Mouse (Mus musculus): ENCODE results near the gene Scyl1.
"Not testable (repeated sequence)": the region's sequence is repeated elsewhere in the genome, so short reads cannot be mapped to it uniquely, and the experiment has no call there.

Scyl1 gene

GRCm38 (mm10) chr19:5802787-5803040 is 31.5 kb upstream of the Scyl1 start:
- no peak for DNase-seq

GRCm38 (mm10) chr19:5802011-5802786 is 31.0 kb upstream of the Scyl1 start:
- peak; percentile 98 for DNase-seq

- DNase-seq, result peak; percentile 6
Measured at GRCm38 (mm10) chr19:5801432-5801964, 30.3 kb upstream of the Scyl1 start.

- DNase-seq, result peak; percentile 44
Measured at GRCm38 (mm10) chr19:5800632-5801431, 29.6 kb upstream of the Scyl1 start.

- DNase-seq, result no peak
Measured at GRCm38 (mm10) chr19:5800350-5800631, 29.1 kb upstream of the Scyl1 start.

GRCm38 (mm10) chr19:5799566-5800349 is 28.5 kb upstream of the Scyl1 start:
- peak; percentile 53 for DNase-seq

- peak; percentile 57 for DNase-seq
Measured at GRCm38 (mm10) chr19:5798700-5799479, 27.7 kb upstream of the Scyl1 start.

- no peak for DNase-seq
Measured at GRCm38 (mm10) chr19:5797381-5798111, 26.3 kb upstream of the Scyl1 start.

GRCm38 (mm10) chr19:5796573-5797111 is 25.4 kb upstream of the Scyl1 start:
- no peak for DNase-seq

GRCm38 (mm10) chr19:5795668-5796572 is 24.7 kb upstream of the Scyl1 start:
- DNase-seq, result no peak

GRCm38 (mm10) chr19:5794771-5795576 is 23.8 kb upstream of the Scyl1 start:
- no peak for DNase-seq

GRCm38 (mm10) chr19:5793917-5794770 is 22.9 kb upstream of the Scyl1 start:
- not testable (repeated sequence) for DNase-seq

- DNase-seq, result peak; percentile 87
Measured at GRCm38 (mm10) chr19:5793116-5793515, 21.9 kb upstream of the Scyl1 start.

GRCm38 (mm10) chr19:5791329-5791728 is 20.1 kb upstream of the Scyl1 start:
- no peak for DNase-seq

GRCm38 (mm10) chr19:5789066-5789465 is 17.8 kb upstream of the Scyl1 start:
- no peak for DNase-seq

GRCm38 (mm10) chr19:5788620-5789019 is 17.4 kb upstream of the Scyl1 start:
- no peak for DNase-seq

GRCm38 (mm10) chr19:5787920-5788319 is 16.7 kb upstream of the Scyl1 start:
- DNase-seq, result no peak

GRCm38 (mm10) chr19:5787128-5787635 is 16.0 kb upstream of the Scyl1 start:
- peak; percentile 93 for DNase-seq

All from lung, postnatal 36 days (tissue).